Mouse (Mus musculus) embryo, embryonic 10 days (tissue): ENCODE data around the gene Fam83d.
A peak's percentile ranks its signal among the peaks of the same experiment; 100 is the strongest.

Experiments used
- DNase-seq: peaks from one replicate; pipeline ENCODE4 v3.0.0-alpha.2; 2015; ENCODE audit warnings: low spot score

Fam83d gene

DNA sequence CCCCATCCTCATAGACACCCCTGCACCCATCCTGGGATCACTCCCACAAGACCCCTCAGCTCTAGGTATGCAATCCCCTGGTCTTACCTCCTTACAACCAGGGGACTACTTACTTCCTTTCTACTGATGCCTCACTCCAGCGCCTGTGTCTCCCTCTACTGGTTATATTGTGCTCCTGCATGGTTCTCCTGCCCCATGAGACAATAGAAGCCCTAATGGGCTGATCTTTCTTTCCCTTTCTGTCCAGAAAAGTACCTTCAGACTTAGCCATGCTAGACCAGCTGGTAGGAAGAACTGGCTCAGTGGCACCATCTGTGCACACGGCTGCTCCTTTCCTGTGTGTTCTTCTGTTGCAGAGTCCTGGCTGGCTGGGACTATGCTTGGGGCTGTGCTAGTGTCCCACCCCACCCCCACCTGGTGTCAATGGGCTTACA lies 22.8 kb upstream of the Fam83d start:
- peak; percentile 75 for DNase-seq

DNA sequence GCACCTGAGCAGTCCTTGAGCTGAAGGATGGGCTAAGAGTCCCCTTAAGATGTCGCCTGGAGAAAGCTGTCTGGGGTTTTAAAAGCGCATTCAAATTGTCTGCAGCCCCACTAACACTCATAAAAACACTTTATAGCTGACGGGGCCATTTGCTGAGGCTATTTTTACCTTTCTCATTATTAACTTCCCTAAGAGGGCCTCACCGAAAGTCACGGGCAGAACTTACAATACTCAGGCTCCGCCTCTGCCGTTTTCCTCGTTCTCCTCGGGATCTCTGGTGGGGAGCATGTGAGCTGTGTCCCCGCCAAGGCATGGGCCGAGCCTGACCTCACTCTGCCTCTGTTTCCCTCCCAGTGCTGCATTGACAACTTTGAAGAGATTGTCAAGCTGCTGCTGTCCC lies 21.7 kb upstream of the Fam83d start:
- no peak for DNase-seq

DNA sequence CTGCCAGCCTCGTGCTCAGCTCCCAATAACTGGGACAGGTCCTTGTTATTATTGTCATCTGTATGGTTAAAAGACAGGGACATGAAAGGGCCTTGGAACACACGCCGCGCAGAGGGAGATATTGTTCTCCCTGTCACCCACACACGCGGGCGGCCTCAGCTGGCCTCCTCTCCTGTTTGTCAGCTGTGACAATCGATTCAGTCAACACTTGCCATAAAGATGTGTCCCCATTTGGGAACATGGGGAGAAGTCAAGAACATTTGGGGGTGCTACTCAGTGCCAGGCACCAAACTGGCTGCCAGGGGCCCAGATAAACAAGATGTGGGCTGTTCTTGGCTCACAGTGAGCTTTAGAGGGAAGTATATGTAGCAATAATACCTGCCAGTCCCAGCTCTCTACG lies 18.5 kb upstream of the Fam83d start:
- no peak for DNase-seq

DNA sequence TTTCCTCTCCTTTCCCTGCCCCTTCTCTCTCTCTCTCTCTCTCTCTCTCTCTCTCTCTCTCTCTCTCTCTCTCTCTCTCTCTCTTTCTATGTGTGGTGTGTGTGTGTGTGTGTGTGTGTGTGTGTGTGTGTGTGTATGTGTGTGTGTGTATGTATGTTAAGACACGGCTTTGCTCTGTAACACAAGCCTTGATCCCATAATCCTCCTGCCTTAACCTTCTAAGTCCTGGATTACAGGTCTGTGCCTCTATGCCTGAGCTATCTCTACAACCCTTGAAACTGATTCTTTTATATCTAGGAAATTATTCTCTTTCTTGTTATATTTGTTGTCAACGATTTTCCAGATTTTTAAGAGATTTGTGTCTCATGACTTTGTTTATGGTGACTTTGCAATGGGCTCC lies 7.7 kb upstream of the Fam83d start:
- DNase-seq = no peak

DNA sequence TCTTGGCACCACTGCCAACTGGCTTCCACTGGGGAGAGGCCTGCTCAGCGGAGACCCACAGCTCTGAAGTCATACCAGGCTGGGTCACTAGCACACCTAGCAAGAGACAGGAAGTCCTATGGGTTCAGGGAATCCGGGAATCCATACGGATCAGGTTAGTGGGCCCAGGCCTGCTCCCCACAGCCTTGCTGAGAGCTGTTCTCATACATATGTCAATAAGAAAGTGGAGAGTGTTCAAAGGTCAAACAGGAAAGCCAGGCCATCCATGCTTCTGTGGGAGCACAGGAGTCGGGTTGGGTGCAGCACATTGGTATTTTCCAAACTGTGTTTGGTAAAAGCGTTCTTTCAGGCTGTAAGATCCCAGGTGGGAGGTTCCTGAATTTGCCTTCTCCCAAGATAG lies 5.6 kb upstream of the Fam83d start:
- DNase-seq = no peak

DNA sequence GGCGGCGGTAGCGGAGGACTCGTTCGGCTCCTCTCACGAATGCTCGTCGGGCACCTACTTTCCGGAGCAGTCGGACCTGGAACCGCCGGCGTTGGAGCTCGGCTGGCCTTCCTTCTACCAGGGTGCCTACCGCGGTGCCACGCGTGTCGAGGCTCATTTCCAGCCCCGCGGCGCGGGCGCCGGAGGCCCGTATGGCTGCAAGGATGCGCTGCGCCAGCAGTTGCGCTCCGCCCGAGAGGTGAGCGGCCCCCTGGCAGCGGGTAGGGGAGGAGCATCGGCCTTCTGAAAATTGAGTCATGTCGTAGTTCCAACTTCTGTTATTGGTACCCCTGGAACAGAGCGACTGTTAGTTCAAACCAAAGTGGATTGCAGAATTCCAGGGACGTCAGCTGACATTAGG lies 457 bp downstream of the Fam83d start:
- peak; percentile 67 for DNase-seq

DNA sequence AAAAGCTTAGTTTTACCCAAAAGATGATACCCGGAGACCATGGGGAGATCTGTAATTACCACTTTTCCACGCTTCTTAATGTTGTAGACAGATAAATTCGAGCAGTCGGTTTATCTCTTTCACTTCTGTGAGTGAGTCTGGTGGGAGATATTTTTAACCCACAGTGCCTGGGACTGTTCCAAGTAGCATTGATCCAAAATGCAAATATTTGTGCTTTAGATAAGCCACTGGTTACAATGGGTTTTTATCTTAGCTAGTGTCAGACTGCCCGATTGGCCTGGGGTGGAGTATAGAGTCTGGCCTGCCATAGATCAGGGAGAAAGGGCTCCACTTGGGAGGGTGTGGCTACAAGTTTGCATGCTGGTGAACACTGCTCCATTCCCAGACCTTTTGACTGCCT lies 878 bp downstream of the Fam83d start:
- peak; percentile 54 for DNase-seq

DNA sequence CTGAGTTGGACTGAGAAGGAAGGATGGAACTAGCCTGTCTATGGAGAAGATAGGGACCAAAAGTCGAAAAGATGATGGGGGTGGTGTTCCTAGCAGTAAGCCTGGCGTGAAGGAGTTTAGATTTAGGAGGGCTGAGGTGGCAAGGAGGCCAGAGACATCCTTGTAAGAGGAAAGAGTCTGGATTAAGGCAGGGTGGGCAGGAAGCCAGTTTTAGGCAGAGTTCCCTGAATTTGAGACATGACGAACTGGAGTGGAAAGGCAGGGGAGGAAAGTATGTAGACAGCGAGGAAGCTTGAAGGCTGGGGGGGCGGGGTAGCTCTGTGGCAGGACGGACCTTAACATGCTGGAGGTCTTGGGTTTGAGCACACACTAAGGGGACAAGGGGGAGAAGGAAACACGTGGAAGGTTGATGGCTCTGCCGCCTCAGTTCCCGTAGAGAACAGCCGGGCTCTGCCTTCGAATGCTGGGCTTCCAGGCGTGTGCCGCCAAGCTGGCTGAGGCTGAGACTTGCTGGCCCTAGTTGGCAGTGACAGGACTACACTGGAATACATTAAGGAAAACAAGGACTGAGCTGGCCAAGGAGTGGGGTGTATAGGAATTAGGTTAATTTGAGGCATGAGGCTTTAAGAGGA lies 2.3 kb downstream of the Fam83d start:
- no peak for DNase-seq

DNA sequence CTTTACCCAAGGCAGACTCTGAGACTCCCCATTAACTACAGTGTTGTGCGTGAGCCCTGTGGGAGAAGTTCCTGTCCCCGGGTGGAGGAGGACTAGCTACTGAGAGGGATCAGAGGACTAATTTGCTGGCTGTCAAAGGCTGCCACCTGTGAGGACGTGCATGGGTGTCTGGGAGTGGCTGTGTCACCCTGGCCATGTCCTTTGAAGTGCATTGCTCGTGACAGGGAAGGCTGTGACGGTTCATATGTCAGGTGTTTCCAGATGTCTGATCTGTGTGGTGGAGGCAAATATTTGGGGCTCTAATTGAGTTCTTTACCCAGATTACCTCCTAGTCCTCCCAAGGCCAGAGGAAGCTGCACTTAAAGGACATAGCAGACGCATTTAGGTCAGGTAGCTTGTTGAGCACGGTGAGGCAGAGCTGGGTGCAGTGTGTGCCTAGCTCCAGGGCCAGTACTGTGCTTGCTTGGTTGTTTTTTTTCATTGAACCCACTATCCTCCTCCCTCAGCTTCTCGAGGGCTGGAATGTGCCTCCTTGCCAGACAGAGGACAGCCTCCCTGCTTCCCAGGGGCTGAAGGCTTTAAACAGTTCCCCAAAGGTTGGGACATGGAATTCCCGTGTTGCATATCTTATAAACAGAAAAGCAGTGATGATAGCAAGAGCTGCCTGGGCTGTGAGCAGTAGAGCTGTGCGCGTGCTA lies 3.3 kb downstream of the Fam83d start:
- no peak for DNase-seq

DNA sequence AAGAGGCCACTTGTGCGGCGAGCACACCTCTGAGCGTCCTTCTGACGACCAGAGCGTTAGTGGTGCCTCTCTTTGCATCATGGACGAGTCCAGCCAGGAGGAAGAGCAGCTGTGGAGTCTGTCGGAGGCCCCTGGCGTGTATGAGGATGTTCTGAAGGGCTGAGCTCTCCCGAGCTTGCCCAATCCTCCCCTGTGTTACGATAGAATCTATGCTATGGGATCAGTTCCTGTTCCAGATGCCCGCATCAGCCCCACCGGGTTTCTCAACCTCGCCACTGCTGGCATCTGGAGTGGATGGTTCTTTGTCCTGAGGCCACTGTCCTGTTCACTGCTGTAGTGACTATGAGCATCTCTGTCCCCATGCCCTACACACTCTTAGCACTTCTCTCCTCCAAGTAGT lies 4.9 kb downstream of the Fam83d start:
- DNase-seq = no peak

DNA sequence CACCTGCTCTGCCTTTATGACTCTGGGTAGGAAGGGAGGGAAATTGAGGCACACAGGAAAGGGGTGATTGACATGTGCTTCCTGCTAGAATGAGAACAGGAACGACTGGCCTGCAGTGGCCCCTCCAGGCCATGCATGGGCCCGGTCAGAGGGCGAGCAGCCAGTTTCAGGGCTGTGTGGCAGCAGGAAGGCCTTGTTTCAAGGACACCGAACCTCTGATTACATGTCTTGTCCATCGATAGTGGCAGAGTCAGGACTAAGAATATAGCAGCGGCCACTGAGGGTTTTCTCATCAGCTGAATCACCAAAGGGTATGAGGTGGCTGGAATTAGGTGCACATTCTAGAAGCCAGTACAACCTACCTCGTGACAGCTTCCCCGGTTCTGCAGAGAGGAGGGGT lies 7.0 kb downstream of the Fam83d start:
- DNase-seq = no peak

DNA sequence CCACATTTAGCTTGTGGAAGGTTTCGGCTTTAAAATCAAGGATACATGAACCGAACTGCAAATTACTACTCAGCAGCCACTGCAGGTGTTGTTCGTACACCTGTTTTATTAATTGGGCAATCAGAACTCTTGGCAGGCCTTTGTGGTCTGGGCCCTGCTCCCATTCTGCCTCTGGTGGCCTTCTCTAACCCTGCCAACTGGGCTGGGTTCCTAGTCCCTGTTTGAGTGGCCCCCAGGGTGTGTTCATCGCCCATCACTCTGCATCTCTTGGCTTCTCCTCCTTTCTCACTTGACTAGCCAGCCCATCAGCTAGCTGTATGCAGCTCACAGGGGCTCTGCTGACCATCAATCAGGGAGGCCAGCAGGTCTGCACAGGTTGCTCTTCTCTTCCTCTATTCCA lies 8.8 kb downstream of the Fam83d start:
- no peak for DNase-seq

DNA sequence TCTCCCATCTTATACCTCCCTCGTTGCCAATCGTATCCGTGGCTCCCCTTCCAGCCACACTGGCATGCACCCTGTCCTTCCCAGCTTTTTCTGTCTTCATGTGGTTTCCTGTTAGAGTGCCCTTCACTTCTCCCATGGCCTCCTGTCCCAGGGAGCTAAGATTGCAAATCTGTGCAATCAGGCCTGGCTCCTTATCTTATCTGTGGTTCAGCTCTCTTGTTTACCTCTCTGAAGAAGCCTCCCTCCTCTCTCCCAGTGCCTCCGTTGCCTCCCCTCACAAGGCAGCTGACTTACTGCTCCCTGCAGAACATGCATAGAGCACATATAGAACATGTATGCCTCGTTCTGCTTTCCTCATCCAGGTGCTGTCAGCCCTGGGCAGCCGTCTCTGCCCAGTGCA lies 9.6 kb downstream of the Fam83d start:
- DNase-seq = no peak

DNA sequence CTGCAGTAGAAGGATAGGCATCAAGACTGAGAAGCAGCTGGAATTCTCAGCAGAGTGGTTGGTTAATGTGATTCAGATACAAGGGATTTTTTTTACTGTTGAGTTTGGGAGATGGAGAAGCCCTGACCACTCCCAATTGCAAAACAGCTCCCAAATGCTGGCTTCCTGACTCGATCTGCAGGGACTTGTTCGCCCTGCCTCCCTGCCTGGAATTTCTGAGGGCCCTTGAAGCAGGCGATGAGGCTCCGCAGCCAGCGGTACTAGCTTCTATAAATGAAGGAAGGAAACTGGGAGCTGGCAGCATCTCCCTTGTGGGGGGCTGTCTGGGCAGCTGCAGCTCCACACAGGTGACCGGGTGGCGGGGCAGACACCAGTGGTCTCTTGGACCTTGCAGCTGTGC lies 10.5 kb downstream of the Fam83d start:
- no peak for DNase-seq

DNA sequence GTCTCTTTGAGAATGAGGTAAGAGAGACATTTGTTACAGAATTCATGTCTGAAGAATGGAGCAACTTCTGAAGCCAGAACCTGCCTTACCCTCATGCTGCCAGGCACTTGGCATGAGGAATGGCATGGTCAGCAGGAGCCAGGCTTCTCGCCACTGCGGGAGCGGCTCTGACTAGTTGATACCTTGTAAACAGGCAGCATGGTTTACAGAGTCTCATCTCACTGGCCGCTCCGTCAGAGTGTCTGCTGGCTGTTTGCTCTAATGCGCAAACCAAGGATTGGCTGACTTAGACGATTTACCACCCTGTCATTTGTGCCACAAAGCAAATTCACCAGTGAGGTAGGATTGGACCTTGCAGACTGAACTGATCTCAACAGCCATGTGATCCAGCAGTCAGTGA lies 13.2 kb downstream of the Fam83d start:
- no peak for DNase-seq

DNA sequence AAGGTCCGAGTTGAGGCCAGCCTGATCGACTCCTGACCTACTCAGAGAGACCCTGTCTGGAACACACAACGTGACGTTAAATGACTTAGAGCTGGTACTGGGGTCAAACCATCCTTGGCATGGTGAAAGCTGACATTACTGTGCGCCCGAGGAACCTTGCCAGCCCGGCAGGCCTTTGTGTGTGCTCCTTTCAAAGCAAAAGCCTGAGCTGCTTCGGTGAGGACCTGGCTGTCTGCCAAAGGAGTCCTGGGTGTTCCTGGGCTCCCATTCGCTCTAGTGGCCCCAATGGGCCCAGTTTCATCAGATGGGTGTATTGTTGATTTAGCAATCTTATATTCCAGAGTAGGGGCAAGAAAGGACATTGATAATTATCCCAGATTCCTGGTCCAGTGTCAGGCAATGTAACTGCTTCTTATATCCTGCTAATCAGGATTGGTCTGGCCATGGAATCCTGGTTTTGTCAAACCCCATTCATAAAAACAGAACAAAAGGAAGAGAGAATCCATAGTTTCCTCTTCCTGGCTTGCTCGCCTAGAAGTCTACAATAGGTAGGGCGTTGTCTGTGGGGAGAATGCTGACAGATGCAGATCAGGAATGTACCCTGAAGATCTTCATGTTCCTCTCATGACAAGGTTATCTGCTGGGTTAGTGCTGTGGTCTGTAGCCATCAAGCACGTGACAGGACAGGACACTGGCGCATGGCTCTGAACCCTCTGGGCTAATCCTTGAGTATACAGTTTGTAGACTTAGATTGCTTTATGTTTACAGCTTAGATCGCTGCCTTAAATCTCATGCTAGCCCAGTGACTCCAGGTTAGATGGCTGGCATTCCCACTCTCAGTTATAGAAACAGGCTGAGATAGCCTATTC lies 19.3 kb downstream of the Fam83d start:
- no peak for DNase-seq

DNA sequence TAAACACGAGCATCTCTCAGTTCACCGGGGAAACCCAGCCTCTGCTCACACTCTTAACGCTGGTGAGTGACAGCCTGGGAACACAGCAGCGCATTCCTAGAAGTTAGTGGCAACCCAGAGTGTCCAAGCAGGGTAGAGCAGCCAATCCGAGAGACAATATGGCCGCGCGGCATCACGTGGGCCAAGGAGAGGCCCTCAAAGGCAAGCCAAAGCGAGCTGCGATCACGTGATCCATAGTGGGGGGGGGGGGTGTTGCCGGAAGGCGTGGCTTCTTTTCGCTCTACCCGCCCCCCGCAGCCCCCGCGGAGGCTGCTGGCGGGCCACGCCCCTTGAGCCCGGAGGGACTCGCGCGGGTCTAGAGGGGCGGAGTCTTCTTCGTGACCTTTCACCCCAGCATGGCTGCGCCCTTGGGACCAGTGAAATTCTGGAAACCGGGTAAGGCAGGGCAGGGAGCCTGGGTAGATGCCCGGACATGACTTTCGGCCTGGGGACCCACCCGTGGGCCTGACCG lies 26.7 kb downstream of the Fam83d start, which contains the start of gene Dhx35:
Gene Dhx35, plus strand, starts transcription at position 314 of the 511 bp plus-strand sequence.
- peak; percentile 97 for DNase-seq

DNA sequence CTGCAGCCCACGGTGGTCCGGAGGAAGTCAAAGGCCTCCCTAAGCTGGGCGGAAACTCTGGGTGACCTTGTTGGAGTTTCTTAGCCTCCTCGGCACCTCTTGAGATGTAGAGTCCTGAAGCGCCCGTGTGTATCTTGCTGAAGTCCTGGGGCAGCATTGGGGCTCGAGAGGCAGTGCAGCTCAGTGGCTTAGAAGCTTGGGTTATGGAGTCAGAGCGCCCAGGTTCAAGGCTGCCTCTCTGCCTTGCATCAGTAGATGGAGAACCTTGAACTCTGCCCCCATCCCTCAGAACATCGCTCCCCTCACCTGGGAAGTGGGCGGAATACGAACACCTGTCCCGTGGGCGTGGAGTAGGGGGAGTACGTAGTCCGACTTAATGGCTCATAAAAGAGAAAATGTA lies 27.1 kb downstream of the Fam83d start:
- no peak for DNase-seq

DNA sequence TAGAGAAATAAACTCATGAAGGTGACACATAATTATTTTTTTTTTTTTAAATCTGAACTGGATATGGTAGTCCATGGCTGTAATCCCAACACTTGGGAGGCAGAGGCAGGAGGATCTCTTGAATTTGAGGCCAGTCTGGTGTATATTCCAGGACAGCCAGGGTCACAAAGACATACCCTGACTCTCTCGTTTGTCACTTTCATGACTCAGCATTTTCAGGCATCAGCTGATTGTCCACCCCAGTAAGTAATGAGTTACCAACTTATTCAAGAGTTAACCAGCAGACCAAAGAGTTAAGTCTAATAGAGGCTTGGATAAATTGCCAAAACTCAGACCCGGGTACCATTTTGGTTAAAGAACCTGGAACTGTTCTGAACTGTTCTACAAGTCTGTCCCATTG lies 28.0 kb downstream of the Fam83d start:
- DNase-seq = no peak

DNA sequence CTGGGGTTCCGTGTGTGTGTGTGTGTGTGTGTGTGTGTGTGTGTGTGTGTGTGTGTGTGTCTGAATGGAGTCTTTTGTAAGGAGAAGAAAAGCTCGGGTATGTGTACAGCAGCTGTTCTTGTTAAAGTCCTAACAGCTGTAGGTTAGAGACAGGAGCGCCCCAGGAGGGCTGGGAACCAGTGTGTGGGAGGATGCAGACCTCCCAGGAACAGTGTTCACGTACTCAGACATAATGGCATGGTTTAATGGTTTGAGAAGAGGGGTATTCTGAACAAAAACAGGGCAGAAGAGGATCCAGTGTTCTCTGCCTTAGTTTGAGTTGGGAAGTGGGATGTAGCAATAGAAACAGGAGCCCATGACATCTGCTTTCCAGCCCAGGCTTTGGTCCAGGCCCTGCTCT lies 31.4 kb downstream of the Fam83d start:
- DNase-seq = no peak

DNA sequence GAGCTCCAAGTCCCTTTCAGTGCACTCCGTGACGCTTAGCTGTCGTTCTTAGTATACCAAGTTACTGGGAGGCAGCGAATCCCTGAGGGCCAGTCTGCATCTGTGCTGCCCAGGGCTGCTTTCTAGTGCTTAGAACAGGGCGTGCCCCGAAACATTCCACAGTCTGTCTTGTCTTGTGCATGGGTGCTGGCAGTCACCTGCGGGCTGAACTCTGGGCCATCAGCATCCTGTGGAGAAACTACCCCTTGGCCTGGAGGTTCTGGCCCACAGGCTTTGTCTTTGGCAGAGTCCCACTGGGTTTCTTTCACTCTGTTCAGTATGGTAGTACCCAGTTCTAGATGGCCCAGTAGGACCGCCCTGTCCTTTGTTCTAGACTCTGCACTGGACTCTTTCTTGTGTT lies 32.9 kb downstream of the Fam83d start:
- no peak for DNase-seq

DNA sequence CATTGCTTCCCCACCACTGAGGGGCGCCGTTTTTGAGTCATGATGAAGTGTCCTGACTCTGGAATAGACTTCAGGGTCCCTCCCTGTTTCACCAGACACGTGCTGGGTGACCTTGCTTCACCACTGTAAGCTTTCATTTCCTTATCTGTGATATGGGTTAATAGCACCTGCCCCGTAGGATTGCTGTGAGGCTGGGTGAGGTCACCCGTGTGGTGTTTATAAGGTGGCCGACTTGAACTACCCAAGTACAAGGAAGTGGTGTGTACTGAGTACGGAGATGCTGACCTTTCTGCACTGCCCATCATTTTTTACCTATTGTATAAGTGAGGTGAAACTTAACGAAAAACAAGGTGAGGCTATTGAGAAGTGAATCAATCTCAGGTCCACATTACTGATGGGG lies 35.7 kb downstream of the Fam83d start:
- DNase-seq = no peak

DNA sequence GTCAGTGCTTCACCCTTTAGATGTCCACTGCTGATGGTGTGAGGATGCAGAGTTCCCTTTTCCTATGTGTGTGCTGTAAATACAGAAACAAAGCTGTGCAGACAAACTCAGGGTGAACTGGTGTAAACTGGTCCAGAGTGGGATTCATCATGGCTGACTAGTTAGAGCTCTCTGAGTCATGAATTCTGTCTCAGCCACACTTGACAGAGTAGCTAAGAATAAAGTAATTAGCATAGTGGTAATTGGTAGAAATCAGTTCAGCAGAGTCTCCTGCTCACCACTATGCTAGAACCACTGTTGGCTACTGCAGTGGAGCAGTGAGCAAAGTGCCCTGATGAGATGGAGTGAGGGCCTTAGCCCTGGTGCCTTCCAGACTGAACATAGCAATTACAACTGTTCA lies 47.8 kb downstream of the Fam83d start:
- no peak for DNase-seq
